Mouse (Mus musculus) limb, embryonic 10.5 days (tissue): ENCODE data around the gene Usp10. TPM values are rescaled to one million over a fixed set of nuclear protein-coding genes. Genes with fewer than 3 reads are reported as not detected.

Experiments used
- DNase-seq: peaks from one replicate; pipeline ENCODE4 v3.0.0-alpha.2; 2017; ENCODE audit warnings: low spot score
- H3K27ac ChIP-seq: fragments of 300-500 bp; sonication (generic); 2 replicates; pipeline ENCODE4 v1.5.1; 2016; ENCODE audit warnings: mild to moderate bottlenecking
- H3K27me3 ChIP-seq: fragments of 300-500 bp; sonication (generic); 2 replicates; pipeline ENCODE4 v1.6.1; 2016; ENCODE audit warnings: low read depth, mild to moderate bottlenecking; ENCODE audit not compliant: poor library complexity, severe bottlenecking
- H3K36me3 ChIP-seq: fragments of 300-500 bp; sonication (generic); 2 replicates; pipeline ENCODE4 v1.6.1; 2016; ENCODE audit warnings: mild to moderate bottlenecking, moderate library complexity
- H3K4me1 ChIP-seq: fragments of 300-500 bp; sonication (generic); 2 replicates; pipeline ENCODE4 v1.6.1; 2016
- H3K4me3 ChIP-seq: fragments of 300-500 bp; sonication (generic); 2 replicates; pipeline ENCODE4 v1.5.1; 2016; ENCODE audit warnings: mild to moderate bottlenecking, moderate library complexity
- H3K9me3 ChIP-seq: fragments of 300-500 bp; sonication (generic); replicated peaks from 2 replicates; pipeline ENCODE4 v1.6.1; 2016; ENCODE audit warnings: mild to moderate bottlenecking
- WGBS: fragments of 180-500 bp; shearing (Covaris S2); methylation state at CpG from one replicate; pipeline ENCODE4 v1.1.7; 2016; 5-methylcytosine and 5-hydroxymethylcytosine counted together
- polyA plus RNA-seq: library from polyadenylated mRNA; unstranded; fragments of >200 nt; fragmentation: Nextera tagmentation; extraction: Ambion mirVana; gene quantifications from 2 replicates; pipeline ENCODE4 v1.2.1, GENCODE M21; 2016

The Usp10 gene
- 226 and 235 TPM in 2 replicates for polyA plus RNA-seq

- peak within 1 kb of the TSS; percentile 98 for H3K27ac ChIP-seq
- H3K27me3 ChIP-seq, result 0 out of 2 replicates have a peak, but pooled peaks cover 3% of the 10 kb centered on the region
- 32% methylated on average over 13 of the region's 13 CpGs for WGBS
- DNase-seq, result no peak
- H3K4me1 ChIP-seq, result peaks cover 41% of the 10 kb centered on the region
- H3K9me3 ChIP-seq, result no peaks in the 10 kb centered on the region
- H3K4me3 ChIP-seq, result peak within 1 kb of the TSS; percentile 91
- 0 out of 2 replicates have a peak, but pooled peaks cover 4% of the 10 kb centered on the region for H3K36me3 ChIP-seq
These were observed at the start of gene Usp10 for GRCm38 (mm10) chr8:119909944-119910546. Usp10 (plus strand) TSS chr8:119910360.

- Histone ChIP-seq H3K27me3 (peaks cover 42% of the 10 kb centered on the region), H3K36me3 (no peaks in the 10 kb centered on the region), H3K4me3 (peak within 1 kb of the TSS; percentile 68), H3K9me3 (no peaks in the 10 kb centered on the region), H3K27ac (peak within 1 kb of the TSS; percentile 81), H3K4me1 (peaks cover 32% of the 10 kb centered on the region)
- DNase-seq, result peak; percentile 98
- WGBS, result 2% methylated on average over 35 of the region's 35 CpGs
These were observed 48.3 kb upstream of the Usp10 start, which contains the start of gene Klhl36 for GRCm38 (mm10) chr8:119861706-119862389. Klhl36 (plus strand) TSS chr8:119862266.

- no peak for DNase-seq
- 1% methylated on average over 19 of the region's 19 CpGs for WGBS
- H3K36me3 ChIP-seq, result no peaks in the 10 kb centered on the region
- peaks cover 42% of the 10 kb centered on the region for H3K27me3 ChIP-seq
- H3K4me1 ChIP-seq, result peaks cover 32% of the 10 kb centered on the region
- H3K27ac ChIP-seq, result peak overlapping the region; percentile 81
- no peaks in the 10 kb centered on the region for H3K9me3 ChIP-seq
- peak overlapping the region; percentile 68 for H3K4me3 ChIP-seq
These were observed 47.8 kb upstream of the Usp10 start for GRCm38 (mm10) chr8:119862390-119862734.

GRCm38 (mm10) chr8:119862749-119863148 is 47.4 kb upstream of the Usp10 start:
- no peaks in the 10 kb centered on the region for H3K9me3 ChIP-seq
- no peaks in the 10 kb centered on the region for H3K36me3 ChIP-seq
- no peak for DNase-seq
- H3K27ac ChIP-seq, result peak overlapping the region; percentile 81; the same call in 1 of the 2 replicates
- peaks cover 42% of the 10 kb centered on the region for H3K27me3 ChIP-seq
- peak overlapping the region; percentile 68 for H3K4me3 ChIP-seq
- H3K4me1 ChIP-seq, result peaks cover 32% of the 10 kb centered on the region
- WGBS, result 16% methylated on average over 6 of the region's 6 CpGs

- 79% methylated on average over 20 of the region's 20 CpGs for WGBS
- DNase-seq, result no peak
- Histone ChIP-seq H3K27ac (no peak overlapping the region), H3K4me1 (no peaks in the 10 kb centered on the region), H3K4me3 (no peak overlapping the region), H3K27me3 (peaks cover 25% of the 10 kb centered on the region), H3K9me3 (no peaks in the 10 kb centered on the region; the same call in 1 of the 2 replicates), H3K36me3 (peaks cover 27% of the 10 kb centered on the region)
These were observed 40.5 kb upstream of the Usp10 start for GRCm38 (mm10) chr8:119869616-119870015.

GRCm38 (mm10) chr8:119873181-119873580 is 37.0 kb upstream of the Usp10 start:
- H3K4me1 ChIP-seq, result peaks cover 5% of the 10 kb centered on the region; the same call in 1 of the 2 replicates
- 95% methylated on average over 1 of the region's 1 CpGs for WGBS
- H3K9me3 ChIP-seq, result no peaks in the 10 kb centered on the region; the same call in 1 of the 2 replicates
- no peak for DNase-seq
- H3K27ac ChIP-seq, result no peak overlapping the region
- peaks cover 29% of the 10 kb centered on the region for H3K36me3 ChIP-seq
- H3K27me3 ChIP-seq, result peaks cover 19% of the 10 kb centered on the region
- no peak overlapping the region for H3K4me3 ChIP-seq

- H3K27ac ChIP-seq, result no peak overlapping the region
- 84% methylated on average over 6 of the region's 6 CpGs for WGBS
- H3K4me1 ChIP-seq, result peaks cover 14% of the 10 kb centered on the region
- no peak overlapping the region for H3K4me3 ChIP-seq
- H3K9me3 ChIP-seq, result no peaks in the 10 kb centered on the region
- H3K27me3 ChIP-seq, result peaks cover 16% of the 10 kb centered on the region; the same call in 1 of the 2 replicates
- H3K36me3 ChIP-seq, result no peaks in the 10 kb centered on the region
- no peak for DNase-seq
These were observed 28.9 kb upstream of the Usp10 start for GRCm38 (mm10) chr8:119881301-119881700.

GRCm38 (mm10) chr8:119881917-119882316 is 28.2 kb upstream of the Usp10 start:
- Histone ChIP-seq H3K27ac (no peak overlapping the region), H3K4me3 (no peak overlapping the region), H3K27me3 (peaks cover 16% of the 10 kb centered on the region; the same call in 1 of the 2 replicates), H3K9me3 (no peaks in the 10 kb centered on the region), H3K4me1 (peaks cover 12% of the 10 kb centered on the region), H3K36me3 (no peaks in the 10 kb centered on the region)
- DNase-seq, result no peak
- WGBS, result 68% methylated on average over 8 of the region's 8 CpGs

GRCm38 (mm10) chr8:119883281-119883680 is 26.9 kb upstream of the Usp10 start:
- Histone ChIP-seq H3K4me3 (no peak overlapping the region), H3K36me3 (no peaks in the 10 kb centered on the region), H3K9me3 (no peaks in the 10 kb centered on the region), H3K27me3 (peaks cover 12% of the 10 kb centered on the region; the same call in 1 of the 2 replicates), H3K4me1 (peaks cover 12% of the 10 kb centered on the region), H3K27ac (no peak overlapping the region)
- 93% methylated on average over 7 of the region's 7 CpGs for WGBS
- DNase-seq, result no peak

- H3K36me3 ChIP-seq, result no peaks in the 10 kb centered on the region
- H3K4me1 ChIP-seq, result peaks cover 12% of the 10 kb centered on the region
- 38% methylated on average over 3 of the region's 3 CpGs for WGBS
- no peak for DNase-seq
- 0 out of 2 replicates have a peak overlapping the region, but pooled peaks have one; percentile 4 for H3K27ac ChIP-seq
- H3K4me3 ChIP-seq, result no peak overlapping the region
- no peaks in the 10 kb centered on the region for H3K9me3 ChIP-seq
- H3K27me3 ChIP-seq, result no peaks in the 10 kb centered on the region
These were observed 24.5 kb upstream of the Usp10 start for GRCm38 (mm10) chr8:119885612-119886011.

- no peaks in the 10 kb centered on the region for H3K27me3 ChIP-seq
- 96% methylated on average over 3 of the region's 3 CpGs for WGBS
- H3K9me3 ChIP-seq, result no peaks in the 10 kb centered on the region
- H3K4me3 ChIP-seq, result no peak overlapping the region
- H3K4me1 ChIP-seq, result peaks cover 7% of the 10 kb centered on the region
- peak; percentile 75 for DNase-seq
- H3K36me3 ChIP-seq, result no peaks in the 10 kb centered on the region
- no peak overlapping the region for H3K27ac ChIP-seq
These were observed 23.0 kb upstream of the Usp10 start for GRCm38 (mm10) chr8:119887130-119887529.

GRCm38 (mm10) chr8:119888012-119888411 is 22.1 kb upstream of the Usp10 start:
- Histone ChIP-seq H3K27me3 (no peaks in the 10 kb centered on the region), H3K9me3 (no peaks in the 10 kb centered on the region), H3K36me3 (no peaks in the 10 kb centered on the region), H3K4me3 (no peak overlapping the region), H3K4me1 (peaks cover 7% of the 10 kb centered on the region), H3K27ac (no peak overlapping the region)
- no peak for DNase-seq
- WGBS, result 77% methylated on average over 4 of the region's 4 CpGs

- WGBS, result 81% methylated on average over 4 of the region's 4 CpGs
- peaks cover 7% of the 10 kb centered on the region for H3K4me1 ChIP-seq
- no peak for DNase-seq
These were observed 13.1 kb upstream of the Usp10 start for GRCm38 (mm10) chr8:119897069-119897468.

More at GRCm38 (mm10) chr8:119897069-119897468, 13.1 kb upstream of the Usp10 start:
- H3K4me3 ChIP-seq, result no peak overlapping the region
- peaks cover 29% of the 10 kb centered on the region for H3K27me3 ChIP-seq
- no peak overlapping the region for H3K27ac ChIP-seq
- no peaks in the 10 kb centered on the region for H3K9me3 ChIP-seq
- no peaks in the 10 kb centered on the region for H3K36me3 ChIP-seq
